Mouse (Mus musculus): ENCODE measurements at regions not wholly inside any gene's neighbourhood (a gene's known extent, or its start where the extent isn't known, plus 50 kb on each side); places are given as distances from the start of the nearest gene placed in this dataset.

GRCm38 (mm10) chr17:10128591-10128990, 191.1 kb downstream of the Qk start:
- ATAC-seq, result no peak
- H3K4me1 ChIP-seq (ENCODE audit: insufficient read depth, low read length), result no peaks in the 10 kb centered on the region
- WGBS, result 33% methylated on average over 8 of the region's 8 CpGs
- no peak for TF ChIP-seq CTCF (IDR thresholded peaks at IDR 0.05; ENCODE audit: low read depth)
- DNase-seq (ENCODE audit: low spot score), result peak; percentile 67
- H3K27me3 ChIP-seq (ENCODE audit: insufficient read depth, low read length), result no peaks in the 10 kb centered on the region
- no peak overlapping the region for H3K4me3 ChIP-seq (ENCODE audit: low read length)
- H3K9ac ChIP-seq (replicated peaks; ENCODE audit: low read length), result no peak overlapping the region
- no peak overlapping the region for H3K27ac ChIP-seq
- no peaks in the 10 kb centered on the region for H3K9me3 ChIP-seq (ENCODE audit: low read length)
- H3K36me3 ChIP-seq (ENCODE audit: insufficient read depth, low read length), result no peaks in the 10 kb centered on the region
- no peak overlapping the region for H3K4me2 ChIP-seq (ENCODE audit: low read depth, low read length)

DNA sequence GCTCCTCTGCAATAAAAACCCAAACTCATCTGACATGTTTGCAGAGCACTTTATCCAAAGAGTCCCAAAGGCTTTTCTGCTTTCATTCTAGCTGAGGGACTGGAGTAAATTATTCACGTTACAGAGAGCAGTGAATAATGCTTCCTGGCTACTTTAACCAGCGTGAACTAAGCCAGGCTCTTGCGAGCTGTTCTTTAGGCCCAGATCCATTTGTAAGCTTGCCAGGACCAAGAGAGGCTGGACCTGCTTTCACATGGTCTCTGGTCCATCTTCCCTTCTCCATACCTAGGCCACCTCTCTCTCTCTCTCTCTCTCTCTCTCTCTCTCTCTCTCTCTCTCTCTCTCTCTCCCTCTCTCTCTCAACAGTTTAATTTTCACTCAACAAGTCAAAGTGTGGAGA, 197.2 kb downstream of the Qk start:
- no peak for TF ChIP-seq CTCF (IDR thresholded peaks at IDR 0.05; ENCODE audit: low read depth)
- H3K27ac ChIP-seq, result no peak overlapping the region
- 23% methylated on average over 3 of the region's 3 CpGs for WGBS
- H3K4me1 ChIP-seq (ENCODE audit: insufficient read depth, low read length), result no peaks in the 10 kb centered on the region
- no peaks in the 10 kb centered on the region for H3K36me3 ChIP-seq (ENCODE audit: insufficient read depth, low read length)
- no peaks in the 10 kb centered on the region; the same call in 1 of the 2 replicates for H3K9me3 ChIP-seq (ENCODE audit: low read length)
- ATAC-seq (no peak), DNase-seq (ENCODE audit: low spot score) (peak; percentile 38)
- no peaks in the 10 kb centered on the region for H3K27me3 ChIP-seq (ENCODE audit: insufficient read depth, low read length)
- no peak overlapping the region for H3K4me3 ChIP-seq (ENCODE audit: low read length)
- no peak overlapping the region for H3K4me2 ChIP-seq (ENCODE audit: low read depth, low read length)
- no peak overlapping the region for H3K9ac ChIP-seq (replicated peaks; ENCODE audit: low read length)

DNA sequence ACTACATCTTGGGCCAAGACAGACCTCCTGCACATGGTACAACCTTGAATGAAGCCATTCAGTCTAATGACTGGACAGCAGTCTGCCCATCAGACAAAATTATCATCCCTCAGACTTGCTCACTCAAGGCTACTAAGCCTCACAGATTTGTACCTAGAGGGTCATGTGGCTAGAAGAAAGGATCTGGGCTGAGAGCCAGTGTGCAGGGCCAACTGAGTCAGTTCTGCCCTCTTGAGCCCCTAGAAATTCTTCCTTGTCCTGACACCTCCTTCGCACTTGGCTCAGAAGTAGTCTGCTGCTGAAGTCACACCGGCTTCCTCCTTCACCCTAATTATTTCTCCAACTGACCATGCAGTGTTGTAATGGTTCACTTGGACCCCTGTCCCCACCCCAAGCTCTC, 207.5 kb downstream of the Qk start:
- no peak overlapping the region for H3K27ac ChIP-seq
- ATAC-seq (no peak), DNase-seq (ENCODE audit: low spot score) (no peak)
- H3K36me3 ChIP-seq (ENCODE audit: insufficient read depth, low read length), result no peaks in the 10 kb centered on the region
- H3K27me3 ChIP-seq (ENCODE audit: insufficient read depth, low read length), result no peaks in the 10 kb centered on the region
- H3K4me3 ChIP-seq (ENCODE audit: low read length), result no peak overlapping the region
- WGBS, result 79% methylated on average over 2 of the region's 2 CpGs
- H3K4me1 ChIP-seq (ENCODE audit: insufficient read depth, low read length), result no peaks in the 10 kb centered on the region
- no peaks in the 10 kb centered on the region for H3K9me3 ChIP-seq (ENCODE audit: low read length)
- no peak overlapping the region for H3K4me2 ChIP-seq (ENCODE audit: low read depth, low read length)
- TF ChIP-seq CTCF (IDR thresholded peaks at IDR 0.05; ENCODE audit: low read depth), result no peak
- H3K9ac ChIP-seq (replicated peaks; ENCODE audit: low read length), result no peak overlapping the region

- no peaks in the 10 kb centered on the region for H3K9me3 ChIP-seq (ENCODE audit: low read length)
- H3K27ac ChIP-seq, result no peak overlapping the region; the same call in 1 of the 2 replicates
- no peaks in the 10 kb centered on the region for H3K27me3 ChIP-seq (ENCODE audit: insufficient read depth, low read length)
- no peak overlapping the region for H3K9ac ChIP-seq (replicated peaks; ENCODE audit: low read length)
- TF ChIP-seq CTCF (IDR thresholded peaks at IDR 0.05; ENCODE audit: low read depth), result no peak
- peak; percentile 8; the same call in 1 of the 2 replicates for ATAC-seq
- no peaks in the 10 kb centered on the region for H3K36me3 ChIP-seq (ENCODE audit: insufficient read depth, low read length)
- H3K4me1 ChIP-seq (ENCODE audit: insufficient read depth, low read length), result no peaks in the 10 kb centered on the region
- DNase-seq (ENCODE audit: low spot score), result no peak
- H3K4me2 ChIP-seq (ENCODE audit: low read depth, low read length), result no peak overlapping the region
- no peak overlapping the region for H3K4me3 ChIP-seq (ENCODE audit: low read length)
Measured at GRCm38 (mm10) chr17:10110375-10110675, 209.3 kb downstream of the Qk start.

DNA sequence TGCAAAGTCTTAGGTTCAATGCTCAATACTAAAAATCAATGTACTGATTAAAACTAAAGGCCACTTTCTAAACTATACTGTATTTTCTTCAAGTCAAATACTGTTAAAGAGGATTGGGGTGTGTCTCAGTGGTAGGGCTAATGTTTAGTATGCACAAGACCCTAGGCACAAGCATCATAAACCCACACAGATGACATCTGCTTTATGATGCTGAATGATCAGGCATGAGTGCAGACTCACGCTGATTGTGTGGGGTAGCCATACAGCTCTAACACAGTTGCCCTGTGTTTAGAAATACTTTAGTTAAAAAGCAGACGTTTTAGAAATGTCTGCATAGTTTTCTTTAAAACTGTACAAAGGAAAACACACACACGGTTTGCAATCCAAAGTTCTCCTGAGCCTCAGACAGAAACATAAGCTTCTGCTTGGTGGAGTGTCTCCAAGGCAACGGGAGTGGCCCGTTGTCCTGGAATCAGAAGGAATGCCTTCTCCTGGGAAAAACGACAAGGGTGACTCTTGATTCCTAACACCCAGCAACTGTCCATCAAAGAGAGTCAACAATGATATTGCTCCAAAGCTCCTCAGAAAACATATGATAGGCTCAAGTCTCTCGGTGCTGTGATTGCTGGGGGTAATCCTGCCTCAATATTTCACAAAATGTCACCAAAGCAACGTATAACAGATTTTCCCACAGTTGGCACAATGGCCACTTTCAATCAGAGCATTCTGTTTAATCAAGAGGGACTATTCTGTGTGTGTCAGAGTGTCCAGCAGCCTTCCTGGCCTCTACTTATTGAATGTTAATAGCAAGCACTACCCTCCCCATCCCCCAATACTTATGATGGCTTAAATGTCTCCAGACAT, 209.9 kb downstream of the Qk start:
- DNase-seq (ENCODE audit: low spot score) (peak; percentile 71), ATAC-seq (peak; percentile 84)
- no peak overlapping the region for H3K4me3 ChIP-seq (ENCODE audit: low read length)
- 13% methylated on average over 8 of the region's 8 CpGs for WGBS
- TF ChIP-seq CTCF (IDR thresholded peaks at IDR 0.05; ENCODE audit: low read depth), result no peak
- H3K27ac ChIP-seq, result no peak overlapping the region; the same call in 1 of the 2 replicates
- H3K9me3 ChIP-seq (ENCODE audit: low read length), result no peaks in the 10 kb centered on the region
- H3K9ac ChIP-seq (replicated peaks; ENCODE audit: low read length), result no peak overlapping the region
- H3K4me2 ChIP-seq (ENCODE audit: low read depth, low read length), result no peak overlapping the region
- no peaks in the 10 kb centered on the region for H3K36me3 ChIP-seq (ENCODE audit: insufficient read depth, low read length)
- no peaks in the 10 kb centered on the region for H3K4me1 ChIP-seq (ENCODE audit: insufficient read depth, low read length)
- H3K27me3 ChIP-seq (ENCODE audit: insufficient read depth, low read length), result no peaks in the 10 kb centered on the region

DNA sequence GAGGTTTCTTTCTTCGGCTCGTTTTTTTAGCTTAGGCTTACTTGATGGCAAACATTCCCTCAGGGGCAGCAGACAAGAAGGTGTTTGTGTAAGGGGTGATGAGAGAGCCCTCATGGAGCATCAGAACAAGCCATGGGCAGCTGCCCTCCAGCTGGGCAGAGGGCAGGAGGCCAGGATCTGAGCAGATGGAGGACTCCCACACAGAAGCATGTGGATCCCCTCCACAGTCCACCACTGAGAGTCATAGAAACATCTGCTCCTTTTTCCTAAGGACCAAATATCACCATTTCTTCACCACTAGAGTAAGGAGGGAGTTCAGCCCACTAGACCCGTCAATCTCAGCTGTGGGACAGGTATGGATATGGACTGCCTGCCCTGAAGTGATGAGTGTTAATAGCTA, 214.4 kb downstream of the Qk start:
- Histone ChIP-seq H3K27ac (no peak overlapping the region), H3K36me3 (ENCODE audit: insufficient read depth, low read length) (no peaks in the 10 kb centered on the region), H3K27me3 (ENCODE audit: insufficient read depth, low read length) (no peaks in the 10 kb centered on the region), H3K4me2 (ENCODE audit: low read depth, low read length) (no peak overlapping the region), H3K9ac (replicated peaks; ENCODE audit: low read length) (no peak overlapping the region), H3K4me1 (ENCODE audit: insufficient read depth, low read length) (no peaks in the 10 kb centered on the region), H3K4me3 (ENCODE audit: low read length) (no peak overlapping the region), H3K9me3 (ENCODE audit: low read length) (no peaks in the 10 kb centered on the region)
- no peak for TF ChIP-seq CTCF (IDR thresholded peaks at IDR 0.05; ENCODE audit: low read depth)
- DNase-seq (ENCODE audit: low spot score), result peak; percentile 60
- 0 out of 2 replicates have a peak, but pooled peaks have one; percentile 63 for ATAC-seq
- WGBS, result 48% methylated on average over 3 of the region's 3 CpGs

DNA sequence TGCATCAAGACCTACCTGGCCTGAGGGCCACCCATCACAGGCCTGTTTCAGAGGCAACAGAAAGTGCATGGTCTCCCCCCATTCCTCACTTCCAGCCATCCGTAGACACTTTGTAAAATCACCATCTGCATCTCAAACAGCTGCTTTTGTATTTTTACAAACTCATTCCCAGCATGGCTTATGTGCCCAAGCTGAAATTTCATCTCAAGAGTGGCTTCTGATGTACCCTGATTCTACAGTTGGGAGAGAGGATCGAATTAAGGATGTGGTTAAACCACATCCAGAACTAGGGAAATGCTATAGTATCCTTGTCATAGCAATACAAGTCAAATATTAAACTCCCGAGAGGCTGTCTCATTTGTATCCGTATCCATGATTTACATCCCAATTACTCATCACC, 221.5 kb downstream of the Qk start:
- Histone ChIP-seq H3K4me3 (ENCODE audit: low read length) (no peak overlapping the region), H3K4me1 (ENCODE audit: insufficient read depth, low read length) (no peaks in the 10 kb centered on the region), H3K4me2 (ENCODE audit: low read depth, low read length) (no peak overlapping the region), H3K27ac (no peak overlapping the region), H3K9ac (replicated peaks; ENCODE audit: low read length) (no peak overlapping the region), H3K27me3 (ENCODE audit: insufficient read depth, low read length) (no peaks in the 10 kb centered on the region), H3K9me3 (ENCODE audit: low read length) (no peaks in the 10 kb centered on the region), H3K36me3 (ENCODE audit: insufficient read depth, low read length) (no peaks in the 10 kb centered on the region)
- no peak for TF ChIP-seq CTCF (IDR thresholded peaks at IDR 0.05; ENCODE audit: low read depth)
- no peak for DNase-seq (ENCODE audit: low spot score)
- WGBS, result 66% methylated on average over 4 of the region's 4 CpGs
- ATAC-seq, result no peak
